Mouse (Mus musculus): ENCODE measurements around the gene Agmo.

Gene Agmo

GRCm38 (mm10) chr12:37241566-37242021, at the start of gene Agmo:
Agmo (plus strand) TSS chr12:37241641.
- peak; percentile 78 for DNase-seq (ENCODE audit: inconsistent ontology term)

- DNase-seq (ENCODE audit: inconsistent ontology term), result no peak
Measured at GRCm38 (mm10) chr12:37231119-37231518, 10.3 kb upstream of the Agmo start.

- peak; percentile 16 for DNase-seq (ENCODE audit: inconsistent ontology term)
Measured at GRCm38 (mm10) chr12:37240975-37241565, 371 bp upstream of the Agmo start.

GRCm38 (mm10) chr12:37242484-37242883, 1.0 kb downstream of the Agmo start:
- no peak for DNase-seq (ENCODE audit: inconsistent ontology term)

- peak; percentile 27 for DNase-seq (ENCODE audit: inconsistent ontology term)
Measured at GRCm38 (mm10) chr12:37244876-37245275, 3.4 kb downstream of the Agmo start.

- no peak for DNase-seq (ENCODE audit: inconsistent ontology term)
Measured at GRCm38 (mm10) chr12:37251688-37252087, 10.2 kb downstream of the Agmo start.

- no peak for DNase-seq (ENCODE audit: inconsistent ontology term)
Measured at GRCm38 (mm10) chr12:37257099-37257498, 15.7 kb downstream of the Agmo start.

GRCm38 (mm10) chr12:37259771-37260528, 18.5 kb downstream of the Agmo start:
- no peak for DNase-seq (ENCODE audit: inconsistent ontology term)

- DNase-seq (ENCODE audit: inconsistent ontology term), result peak; percentile 11
Measured at GRCm38 (mm10) chr12:37263685-37264084, 22.2 kb downstream of the Agmo start.

- no peak for DNase-seq (ENCODE audit: inconsistent ontology term)
Measured at GRCm38 (mm10) chr12:37268636-37269152, 27.3 kb downstream of the Agmo start.

- DNase-seq (ENCODE audit: inconsistent ontology term), result no peak
Measured at GRCm38 (mm10) chr12:37272660-37273059, 31.2 kb downstream of the Agmo start.

GRCm38 (mm10) chr12:37273964-37274657, 32.7 kb downstream of the Agmo start:
- DNase-seq (ENCODE audit: inconsistent ontology term), result no peak

GRCm38 (mm10) chr12:37274658-37275019, 33.2 kb downstream of the Agmo start:
- no peak for DNase-seq (ENCODE audit: inconsistent ontology term)

- peak; percentile 77 for DNase-seq (ENCODE audit: inconsistent ontology term)
Measured at GRCm38 (mm10) chr12:37306956-37307466, 65.6 kb downstream of the Agmo start.

- DNase-seq (ENCODE audit: inconsistent ontology term), result no peak
Measured at GRCm38 (mm10) chr12:37310786-37311185, 69.3 kb downstream of the Agmo start.

- DNase-seq (ENCODE audit: inconsistent ontology term), result no peak
Measured at GRCm38 (mm10) chr12:37322860-37323259, 81.4 kb downstream of the Agmo start.

GRCm38 (mm10) chr12:37334987-37335386, 93.5 kb downstream of the Agmo start:
- DNase-seq (ENCODE audit: inconsistent ontology term), result peak; percentile 42

- DNase-seq (ENCODE audit: inconsistent ontology term), result no peak
Measured at GRCm38 (mm10) chr12:37344225-37344624, 102.8 kb downstream of the Agmo start.

- no peak for DNase-seq (ENCODE audit: inconsistent ontology term)
Measured at GRCm38 (mm10) chr12:37345696-37346095, 104.3 kb downstream of the Agmo start.

GRCm38 (mm10) chr12:37392316-37392715, 150.9 kb downstream of the Agmo start:
- no peak for DNase-seq (ENCODE audit: inconsistent ontology term)

GRCm38 (mm10) chr12:37402541-37402940, 161.1 kb downstream of the Agmo start:
- no peak for DNase-seq (ENCODE audit: inconsistent ontology term)

GRCm38 (mm10) chr12:37426350-37426749, 184.9 kb downstream of the Agmo start:
- no peak for DNase-seq (ENCODE audit: inconsistent ontology term)

Data from Muller cell, postnatal 12 days (primary cell).